Mouse (Mus musculus): Measurements from ENCODE around the gene Palmd.
A peak's percentile ranks its signal among the peaks of the same experiment; 100 is the strongest.

Palmd gene

DNA sequence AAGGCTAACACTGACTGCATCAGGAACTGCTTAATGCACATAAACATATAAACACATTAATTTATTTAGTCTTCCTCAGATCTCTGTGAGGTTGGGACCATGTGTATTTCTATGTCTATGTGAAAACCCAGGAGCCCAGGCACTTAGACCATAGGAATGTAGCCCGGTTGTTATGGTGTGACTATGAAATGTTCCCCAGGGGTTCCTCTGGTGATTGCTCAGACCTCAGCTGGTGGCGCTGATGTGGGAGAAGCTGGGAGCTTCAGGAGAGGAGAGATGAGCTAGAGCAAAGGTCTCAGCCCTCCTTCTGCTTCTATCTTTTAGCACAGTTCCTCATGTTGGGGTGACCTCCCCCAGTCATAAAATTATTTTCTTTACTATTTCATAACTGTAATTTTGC, 8.4 kb downstream of the Palmd start:
- no peak for DNase-seq (ENCODE audit: low spot score in 2 of 2)

DNA sequence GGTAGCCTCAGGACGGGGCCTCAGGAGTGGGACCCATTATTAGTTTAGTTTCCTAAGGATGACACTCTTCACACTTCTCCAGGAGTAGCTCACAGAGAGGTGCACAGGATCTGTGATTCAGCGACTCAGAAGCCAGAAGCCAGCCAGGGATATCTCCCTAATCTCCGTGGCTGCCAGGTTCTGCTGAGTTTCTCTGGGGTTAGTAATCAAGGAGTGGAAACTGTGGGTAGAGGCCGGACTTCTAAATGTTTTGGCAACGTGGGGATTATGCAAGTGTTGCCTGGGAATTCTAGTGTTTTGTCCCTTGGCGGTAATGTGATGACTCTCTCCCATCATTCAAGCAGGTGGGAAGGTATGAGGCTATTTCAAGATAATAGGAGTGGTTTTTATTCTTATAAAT, 13.7 kb downstream of the Palmd start:
- no peak for DNase-seq (ENCODE audit: low spot score in 2 of 2)

DNA sequence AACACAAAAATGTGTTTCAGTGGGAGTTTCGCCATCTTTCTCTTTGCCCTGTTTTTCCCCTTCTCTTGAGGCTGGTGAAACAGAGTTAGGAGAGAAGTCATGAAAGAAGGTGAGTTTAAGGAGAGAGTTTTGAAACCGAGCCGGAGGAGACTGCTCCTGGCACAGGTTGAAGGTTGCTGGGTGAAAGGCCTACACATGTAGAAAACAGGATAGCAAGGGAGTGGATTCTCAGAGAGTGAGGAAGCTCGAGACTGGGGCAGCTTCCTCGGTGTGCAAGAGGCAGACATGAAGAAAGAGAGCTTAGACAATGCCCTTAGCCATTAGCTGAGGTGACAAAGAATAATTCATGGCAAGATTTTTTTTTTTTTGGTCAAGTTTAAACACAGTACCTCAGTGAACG, 15.4 kb downstream of the Palmd start:
- DNase-seq (ENCODE audit: low spot score in 2 of 2) = no peak

DNA sequence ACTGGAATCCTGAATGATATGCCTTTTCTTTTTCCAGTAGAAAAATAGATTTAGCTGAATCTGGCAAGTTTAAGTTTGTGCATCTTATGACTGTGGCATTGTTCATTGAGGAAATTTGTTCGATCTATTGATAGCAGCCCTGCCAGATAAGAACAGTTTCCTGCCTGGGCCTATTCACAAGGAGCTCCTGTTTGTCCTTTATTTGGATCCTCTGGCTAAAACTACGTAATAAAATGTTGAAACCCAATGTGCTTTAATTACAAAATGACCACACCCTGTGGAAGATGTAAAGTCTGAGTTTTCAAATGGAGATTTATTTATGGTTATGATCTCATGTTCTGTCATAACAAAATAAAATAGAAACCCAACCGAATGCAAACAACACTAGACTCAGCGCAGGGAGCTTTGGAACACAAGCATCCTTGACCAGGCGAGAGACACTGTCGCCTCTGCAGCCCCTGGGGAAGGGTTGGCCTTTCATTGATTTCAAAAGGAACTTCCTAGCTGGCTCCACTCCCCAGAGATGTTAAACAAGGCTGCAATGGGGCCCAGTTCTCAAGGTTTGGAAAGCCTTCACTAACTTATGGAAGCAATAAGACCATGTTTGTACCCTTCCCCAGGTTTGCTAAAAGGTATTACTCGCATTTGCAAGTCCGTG, 16.4 kb downstream of the Palmd start:
- no peak for DNase-seq (ENCODE audit: low spot score in 2 of 2)

DNA sequence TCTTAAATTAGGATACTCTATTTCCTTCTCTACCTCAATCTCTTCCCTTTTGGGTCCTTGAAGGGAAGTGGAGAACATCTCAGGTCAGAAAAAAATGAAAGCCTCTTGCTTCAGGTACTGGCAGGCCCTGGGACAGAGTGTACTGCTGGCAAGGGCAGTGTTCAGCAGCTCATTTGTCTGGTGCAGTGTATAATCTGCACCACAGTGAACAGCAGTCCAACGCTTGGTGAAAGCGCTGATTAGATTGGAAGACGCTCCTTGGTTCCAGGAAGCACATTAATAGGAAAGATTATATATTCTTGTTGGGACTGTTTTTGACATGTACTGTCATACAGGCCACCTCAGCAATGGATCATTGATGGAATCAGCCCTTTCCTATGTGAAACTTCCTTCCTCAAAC, 17.3 kb downstream of the Palmd start:
- no peak for DNase-seq (ENCODE audit: low spot score in 2 of 2)

DNA sequence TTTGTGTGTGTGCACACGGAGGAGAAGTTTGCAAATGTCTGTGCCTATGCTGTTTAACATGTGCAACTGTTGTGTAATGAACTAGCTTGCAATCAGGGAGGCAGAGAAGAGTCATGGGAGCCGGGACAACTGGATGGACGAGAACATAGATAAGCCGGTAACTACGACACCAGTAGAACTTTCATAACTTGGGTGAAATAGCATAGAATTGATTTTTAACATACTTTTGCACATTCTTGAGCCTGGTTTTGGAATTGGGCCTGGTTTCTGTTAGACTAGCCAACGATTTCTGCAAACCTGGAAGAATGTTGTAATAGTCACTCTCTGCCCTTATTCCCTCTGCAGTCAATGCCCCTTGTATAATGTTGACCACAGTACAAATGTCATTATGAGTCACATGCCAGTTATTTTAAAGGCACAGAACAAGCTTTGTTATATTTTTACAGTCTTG, 18.1 kb downstream of the Palmd start:
- DNase-seq (ENCODE audit: low spot score in 2 of 2) = no peak

DNA sequence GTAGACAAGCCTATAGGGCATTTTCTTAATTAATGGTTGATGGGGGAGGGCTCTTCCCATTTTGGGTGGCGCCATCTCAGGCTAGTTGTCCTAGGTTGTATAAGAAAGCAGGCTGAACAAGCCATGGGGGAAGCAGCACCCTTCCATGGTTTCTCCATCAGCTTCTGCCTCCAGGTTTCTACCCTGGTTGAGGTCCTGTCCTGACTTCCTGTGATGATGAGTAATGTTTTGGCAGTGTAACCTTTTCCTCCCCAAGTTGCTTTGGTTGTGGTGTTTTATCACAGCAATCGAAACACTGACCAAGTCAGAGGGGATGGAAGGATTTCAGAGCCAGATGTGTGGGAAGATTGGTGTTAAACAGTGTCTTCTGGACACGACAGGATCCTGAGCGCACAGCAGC, 22.3 kb downstream of the Palmd start:
- no peak for DNase-seq (ENCODE audit: low spot score in 2 of 2)

DNA sequence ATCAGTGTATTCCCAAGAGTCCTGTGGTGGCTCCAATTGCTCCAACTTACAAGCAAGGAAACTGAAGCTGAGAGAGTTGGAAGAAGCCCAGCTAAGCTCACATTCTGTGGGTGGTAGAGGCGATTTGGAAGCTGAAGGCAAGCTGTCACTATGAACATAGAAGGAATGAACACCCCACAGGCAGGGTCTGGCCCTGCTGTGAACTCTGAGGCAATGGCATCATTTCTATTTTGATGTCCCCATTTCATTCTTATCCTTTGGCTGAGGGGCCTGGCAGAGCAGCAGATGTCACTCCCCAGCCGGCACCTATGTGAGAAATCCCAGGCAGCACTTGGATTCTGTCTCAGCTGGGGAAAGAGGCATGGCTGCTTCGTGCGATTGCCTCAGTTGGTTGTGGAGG, 25.4 kb downstream of the Palmd start:
- DNase-seq (ENCODE audit: low spot score in 2 of 2) = no peak

DNA sequence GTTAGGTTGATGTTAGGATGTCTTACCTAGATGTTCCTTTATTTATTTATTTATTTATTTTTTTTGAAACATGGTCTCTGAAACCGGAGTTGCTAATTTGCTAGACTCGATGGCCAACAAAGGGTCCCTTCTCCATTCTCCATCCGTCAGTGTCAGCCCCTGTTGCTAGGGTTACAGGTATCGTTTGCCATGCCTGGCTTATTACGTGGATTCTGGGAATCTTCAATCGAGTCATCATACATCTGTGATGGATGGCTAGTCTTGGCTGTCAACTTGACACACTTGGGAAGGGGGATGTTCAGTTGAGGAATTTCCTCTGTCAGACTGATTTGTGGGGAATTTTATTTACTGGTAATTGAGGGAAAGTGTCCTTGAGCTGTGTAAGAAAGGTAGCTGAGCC, 26.0 kb downstream of the Palmd start:
- no peak for DNase-seq (ENCODE audit: low spot score in 2 of 2)

DNA sequence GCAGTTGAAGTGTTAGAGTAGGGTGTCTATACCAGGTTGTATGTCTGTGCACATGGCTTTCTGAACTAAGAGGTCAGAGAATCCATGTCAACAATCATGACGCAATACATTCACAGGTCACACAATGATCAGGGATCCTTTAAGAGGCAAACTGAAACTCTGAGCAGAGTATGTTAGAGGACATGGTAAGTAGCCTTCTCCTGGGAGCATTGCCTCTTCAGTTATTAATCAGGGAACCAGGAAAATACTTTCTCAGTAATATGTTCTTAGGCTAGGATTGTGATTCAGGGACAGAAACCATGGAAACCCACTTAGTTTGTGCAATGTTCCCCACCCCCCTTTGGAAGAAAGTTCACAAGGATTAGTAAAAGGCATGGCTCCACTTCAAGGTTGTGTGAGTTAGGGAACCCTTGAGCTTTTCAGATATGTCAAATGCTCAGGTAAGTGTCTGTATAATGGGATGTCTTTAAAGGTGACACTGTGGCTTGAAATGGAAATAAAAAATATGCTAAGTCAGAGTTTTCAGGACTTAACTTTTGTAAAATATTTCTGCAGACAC, 27.1 kb downstream of the Palmd start:
- DNase-seq (ENCODE audit: low spot score in 2 of 2) = no peak

DNA sequence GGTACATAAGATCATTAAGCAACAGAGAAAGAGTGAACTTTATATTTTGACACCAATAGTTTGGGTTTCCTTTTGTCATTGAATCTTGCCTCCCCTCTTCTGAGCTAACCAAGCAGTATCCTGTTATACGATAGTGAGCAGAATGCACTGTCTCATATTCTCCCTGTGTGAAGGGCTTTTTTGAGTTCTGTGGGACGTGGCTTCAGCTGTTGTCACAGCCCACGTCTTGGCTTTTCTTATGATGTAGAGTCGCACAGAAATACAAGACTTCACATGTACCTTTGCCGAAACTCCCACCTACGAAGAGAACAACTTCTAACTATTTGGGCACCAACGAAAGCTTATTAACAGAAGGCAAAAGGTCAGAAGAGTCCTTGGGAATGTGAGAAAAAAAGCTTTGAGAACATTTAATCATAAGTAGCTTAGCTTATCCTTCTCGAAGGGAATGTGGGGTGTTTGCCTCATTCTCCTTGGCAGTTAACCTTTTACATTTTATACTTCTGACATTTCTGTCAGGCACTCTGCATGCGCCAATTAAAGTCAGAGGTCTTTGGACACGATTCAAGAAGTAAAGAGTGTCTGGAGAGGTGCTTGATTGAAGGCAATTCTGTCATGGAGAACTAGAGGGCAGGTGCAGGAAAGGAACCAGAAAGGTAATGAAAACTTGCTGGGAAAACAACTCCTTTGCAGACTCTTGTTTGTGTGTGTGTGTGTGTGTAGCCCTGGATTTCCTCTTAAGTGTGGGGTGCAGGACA, 27.8 kb downstream of the Palmd start:
- no peak for DNase-seq (ENCODE audit: low spot score in 2 of 2)

DNA sequence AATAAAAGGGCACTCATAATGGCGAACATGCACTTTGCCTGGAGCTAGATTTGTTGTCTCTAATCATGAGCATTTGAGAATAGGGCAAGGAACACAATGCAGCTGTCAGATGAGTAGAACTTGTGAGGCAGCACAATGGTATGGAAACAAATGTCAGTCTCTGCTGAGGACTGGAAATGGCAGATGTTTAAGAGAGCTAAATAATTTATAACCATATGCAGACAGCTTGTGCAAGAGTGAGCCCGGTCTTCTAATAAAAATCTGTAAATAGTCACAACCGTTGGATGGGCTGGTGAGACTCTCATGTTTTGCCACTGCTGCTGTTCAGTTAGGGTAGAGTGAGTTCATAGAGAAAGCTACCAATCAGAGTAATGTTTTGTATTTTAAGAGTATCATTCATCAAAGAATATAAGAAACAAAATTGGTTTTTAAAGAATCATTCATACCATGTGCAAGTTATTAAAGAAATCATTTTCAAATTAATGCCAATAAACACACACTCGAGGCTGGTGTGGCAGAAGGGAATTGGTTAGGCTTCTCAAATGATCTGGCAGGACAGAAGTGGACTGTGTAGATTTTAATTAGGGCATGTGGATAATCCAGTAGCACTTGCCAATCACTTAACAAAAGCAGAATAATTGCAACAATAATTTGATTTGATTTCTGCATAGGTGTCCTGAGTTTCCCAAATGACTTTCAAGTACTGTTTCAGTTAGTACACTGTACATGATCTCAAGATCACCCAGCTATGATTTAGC, 31.7 kb downstream of the Palmd start:
- DNase-seq (ENCODE audit: low spot score in 2 of 2) = no peak

DNA sequence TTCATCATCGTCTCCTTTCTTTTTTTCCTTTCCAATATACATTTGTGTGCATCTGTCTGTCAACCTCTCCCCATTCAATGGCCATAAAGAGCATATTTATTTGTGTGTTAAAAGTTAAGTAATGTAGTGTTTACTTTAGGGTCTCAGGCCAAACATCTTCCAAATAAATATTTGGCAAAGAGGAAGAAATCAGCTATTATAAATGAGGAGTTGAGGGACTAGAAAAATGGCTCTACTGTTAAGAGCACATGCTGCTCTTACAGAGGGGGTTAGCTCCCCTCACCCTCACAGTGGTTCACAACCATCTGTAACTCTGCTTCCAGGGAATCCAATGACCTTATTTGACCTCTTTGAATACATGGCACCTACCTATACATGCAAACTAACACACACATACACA, 35.6 kb downstream of the Palmd start:
- DNase-seq (ENCODE audit: low spot score in 2 of 2) = no peak

DNA sequence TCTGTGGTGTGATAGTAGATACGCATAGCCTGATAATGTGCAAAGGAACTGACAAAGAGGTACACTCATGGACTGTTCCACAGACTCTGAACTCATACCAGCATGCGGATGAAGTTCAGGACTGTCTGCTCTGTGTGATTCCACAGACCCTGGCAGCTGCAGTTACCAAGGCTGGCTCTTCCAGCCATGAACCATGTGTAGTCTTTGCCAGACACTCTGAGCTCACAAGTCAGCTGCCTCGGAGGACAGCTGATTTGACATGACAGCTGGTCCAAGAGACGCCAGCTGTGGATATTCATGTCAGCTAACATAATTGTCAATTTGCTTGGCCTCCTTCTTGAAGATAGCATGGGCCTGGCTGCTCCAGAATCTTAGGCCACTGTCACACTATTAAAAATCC, 39.8 kb downstream of the Palmd start:
- no peak for DNase-seq (ENCODE audit: low spot score in 2 of 2)

DNA sequence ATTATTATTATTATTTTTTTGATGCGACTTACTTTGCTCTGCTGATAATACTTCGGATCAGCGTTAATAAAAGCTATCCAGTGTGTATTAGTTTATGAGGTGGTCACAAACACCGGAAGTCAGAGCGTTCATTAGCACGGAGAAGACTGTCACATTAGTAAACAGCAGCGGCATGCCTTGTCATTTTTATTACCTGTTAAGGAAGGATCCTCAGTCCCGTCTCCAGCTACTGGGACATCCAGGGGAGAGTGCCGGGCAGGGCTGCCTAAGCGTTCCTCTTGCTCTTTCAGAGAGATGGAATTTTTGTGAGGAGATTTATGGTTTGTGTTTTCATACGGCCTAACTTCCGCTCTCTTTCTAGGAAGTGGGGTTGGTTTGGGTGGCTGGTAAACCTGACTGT, 45.7 kb downstream of the Palmd start:
- DNase-seq (ENCODE audit: low spot score in 2 of 2) = no peak

DNA sequence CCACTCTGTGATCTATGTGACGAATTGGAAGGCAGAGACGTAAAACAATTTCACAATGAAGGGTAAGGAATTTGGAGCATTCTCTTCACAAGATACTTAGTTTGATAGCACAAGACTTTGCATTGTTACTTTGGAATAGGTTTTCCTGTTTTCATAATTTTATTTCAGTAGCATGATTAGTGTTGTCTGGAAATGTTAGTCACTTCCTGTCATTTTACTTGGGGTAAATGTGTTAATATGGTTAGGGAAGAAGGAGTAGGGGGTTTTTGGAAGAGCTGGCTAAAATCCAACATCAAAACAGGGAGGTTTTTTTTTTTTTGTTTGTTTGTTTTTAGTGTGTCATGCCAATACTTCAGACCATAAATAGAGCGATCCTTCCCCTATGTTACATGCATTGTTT, 47.3 kb downstream of the Palmd start:
- no peak for DNase-seq (ENCODE audit: low spot score in 2 of 2)

DNA sequence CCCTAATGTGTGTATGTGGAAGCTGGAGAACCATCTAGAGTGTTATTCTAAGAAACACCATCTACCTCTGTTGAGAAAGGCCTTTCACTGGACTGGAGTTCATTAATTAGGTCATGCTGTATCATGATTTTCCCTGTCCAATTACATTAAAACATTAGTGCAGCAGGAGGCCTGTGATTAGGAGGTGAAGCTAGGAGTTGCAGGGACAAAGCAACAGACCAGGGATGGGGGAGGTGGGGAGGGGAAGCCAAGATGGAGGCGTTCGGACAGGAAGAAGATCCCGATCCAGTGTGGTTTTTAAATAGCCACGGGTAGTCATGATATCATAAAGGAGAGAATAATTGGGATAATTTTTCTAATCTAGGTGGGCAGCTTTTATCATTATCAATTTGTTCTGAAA, 51.8 kb downstream of the Palmd start:
- no peak for DNase-seq (ENCODE audit: low spot score in 2 of 2)

DNA sequence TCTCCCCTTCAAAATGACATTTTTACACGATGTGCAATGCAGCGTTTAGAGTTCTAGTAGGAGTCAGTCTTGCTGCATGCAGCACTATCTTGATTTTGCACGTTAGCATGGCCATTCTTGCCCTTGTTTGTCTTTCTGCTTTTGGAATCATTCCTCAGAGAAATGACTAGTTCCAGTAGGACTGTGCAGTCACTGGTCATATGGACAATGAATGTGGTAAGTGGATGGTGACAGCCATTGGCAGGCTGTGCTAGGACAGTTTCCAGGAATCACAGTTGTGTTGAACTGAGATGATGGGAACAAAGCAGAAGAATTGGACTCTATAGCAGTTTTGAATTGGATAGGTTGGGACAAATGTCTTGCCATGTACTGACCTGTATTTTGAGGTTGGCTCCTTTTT, 53.9 kb downstream of the Palmd start:
- no peak for DNase-seq (ENCODE audit: low spot score in 2 of 2)

DNA sequence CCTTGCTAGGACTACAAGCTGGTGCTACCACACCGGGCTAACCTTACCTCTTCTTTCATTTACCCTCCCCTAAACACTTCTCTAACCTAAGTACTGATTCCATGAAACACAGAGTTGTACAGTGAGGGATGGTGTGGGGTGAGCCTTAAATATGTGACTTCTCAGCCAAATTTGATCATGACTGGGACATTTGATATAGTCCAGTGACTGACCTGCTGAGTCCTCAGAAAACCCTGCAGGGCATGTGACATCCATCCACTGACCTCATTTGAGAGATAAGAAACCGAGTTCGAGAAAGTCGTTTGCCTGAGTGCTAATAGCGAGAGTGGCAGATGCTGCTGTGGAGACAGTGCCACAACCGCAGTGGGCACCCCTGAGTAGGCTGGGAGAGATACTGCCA, 54.4 kb downstream of the Palmd start:
- no peak for DNase-seq (ENCODE audit: low spot score in 2 of 2)

DNA sequence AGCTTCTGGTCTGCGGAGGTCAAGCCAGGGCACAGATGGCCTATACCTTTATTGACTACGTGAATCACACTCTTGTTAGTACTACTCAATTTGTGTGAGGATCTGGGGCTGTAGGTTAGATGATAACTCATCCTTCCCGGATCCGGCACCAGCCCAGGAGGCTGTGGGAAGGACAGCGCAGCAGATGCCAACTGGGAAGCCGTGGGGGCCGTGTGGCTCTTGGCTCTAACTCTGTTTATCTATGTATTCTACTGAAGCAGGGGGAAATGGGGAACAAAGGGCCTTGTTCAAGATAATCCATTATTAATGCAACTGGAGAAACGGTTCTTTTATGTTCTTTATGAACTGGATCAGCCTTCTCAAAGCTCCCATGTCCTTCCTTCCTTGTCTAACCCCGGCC, 62.2 kb downstream of the Palmd start:
- DNase-seq (ENCODE audit: low spot score in 2 of 2) = no peak

DNA sequence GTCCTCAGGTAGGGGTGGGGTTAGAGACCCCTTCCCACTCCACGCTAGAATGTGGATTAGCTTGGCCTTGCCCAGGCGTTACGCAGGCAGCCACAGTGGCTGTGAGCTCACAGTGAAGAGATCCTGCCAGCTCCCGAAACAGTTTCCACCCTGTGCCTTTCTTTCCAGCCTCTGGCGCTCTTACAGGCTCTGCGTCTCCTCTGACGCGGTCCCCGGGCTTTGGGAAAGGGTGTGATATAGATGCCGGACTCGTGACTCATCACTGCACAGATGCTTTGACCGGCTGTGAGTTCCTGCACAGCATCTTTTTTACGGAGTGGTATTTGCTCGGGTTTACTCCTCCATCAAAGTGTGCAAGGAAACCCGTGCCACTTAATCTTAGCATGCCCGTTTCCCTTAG, 62.9 kb downstream of the Palmd start:
- DNase-seq (ENCODE audit: low spot score in 2 of 2) = peak in 1 of 2 experiments; percentile 20

DNA sequence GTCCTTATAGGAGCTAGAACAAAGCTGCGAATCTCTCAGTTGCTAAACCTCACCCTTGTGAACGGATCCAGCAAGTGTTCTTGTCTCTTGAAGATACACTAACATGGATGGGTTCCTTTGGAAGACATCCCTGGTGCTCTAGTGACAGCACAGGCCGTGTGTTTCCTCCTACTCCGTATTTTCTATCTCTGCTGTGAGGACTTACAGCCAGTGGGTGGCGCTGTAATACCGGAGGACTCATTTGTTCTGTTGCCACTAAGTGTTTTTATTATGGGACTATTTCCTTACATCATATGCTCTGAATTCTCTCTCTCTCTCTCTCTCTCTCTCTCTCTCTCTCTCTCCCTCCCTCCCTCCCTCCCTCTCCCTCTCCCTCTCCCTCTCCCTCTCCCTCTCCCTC, 64.6 kb downstream of the Palmd start:
- peak in 1 of 2 experiments; percentile 72 for DNase-seq (ENCODE audit: low spot score in 2 of 2)

DNA sequence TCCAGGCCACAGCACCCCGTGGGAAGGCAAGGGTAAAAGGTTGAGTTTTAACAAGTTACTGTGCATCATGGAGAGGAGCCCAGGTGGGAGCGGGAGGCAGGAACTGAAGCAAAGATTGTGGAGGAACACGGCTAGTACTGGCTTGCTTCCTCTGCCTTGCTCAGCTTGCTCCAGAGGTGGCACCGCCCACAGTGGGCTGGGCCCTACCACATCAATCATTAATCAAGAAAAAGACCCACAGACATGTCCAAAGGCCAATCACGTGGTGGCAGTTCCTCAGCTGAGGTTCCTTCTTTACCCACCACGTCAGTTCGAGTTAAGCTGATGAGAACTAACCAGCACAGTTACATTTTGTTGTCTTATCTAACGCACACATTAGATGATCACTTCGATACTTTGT, 75.9 kb downstream of the Palmd start:
- DNase-seq (ENCODE audit: low spot score in 2 of 2) = no peak
